Mouse (Mus musculus): Measurements from ENCODE around the gene Tomm7.

DNA sequence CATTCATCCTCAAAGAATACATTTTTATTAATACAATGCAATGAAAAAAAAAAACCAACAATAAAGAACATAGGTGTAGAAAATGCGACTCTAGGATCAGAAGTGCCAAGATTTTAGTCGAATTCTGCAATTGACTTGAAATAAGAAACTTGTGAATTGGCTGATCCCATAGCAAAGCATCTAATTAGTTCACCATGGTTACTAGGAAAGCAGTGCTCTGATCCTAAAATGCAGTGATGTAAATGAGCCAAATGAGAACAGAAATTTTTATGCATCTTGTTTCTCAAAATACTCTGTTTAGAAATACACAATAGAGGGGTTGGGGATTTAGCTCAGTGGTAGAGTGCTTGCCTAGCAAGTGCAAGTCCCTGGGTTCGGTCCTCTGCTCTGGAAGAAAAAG, 1.2 kb upstream of the Tomm7 start:
- TF ChIP-seq POLR2A (IDR thresholded peaks at IDR 0.05; ENCODE audit: insufficient read depth, low read depth, low read length), result no peak
- TF ChIP-seq CTCF (IDR thresholded peaks at IDR 0.05; ENCODE audit: insufficient read depth, low read depth, low read length), result no peak

All from olfactory bulb, adult 2 months (tissue).